Mouse (Mus musculus) forebrain, embryonic 13.5 days (tissue): ENCODE results near the gene Pgam1. TPM values are rescaled to one million over a fixed set of nuclear protein-coding genes. Genes with fewer than 3 reads are reported as not detected.
"Not testable (repeated sequence)": the region's sequence is repeated elsewhere in the genome, so short reads cannot be mapped to it uniquely, and the experiment has no call there.

Experiments
- ATAC-seq: fragments of 200-750 bp; cut with Nextera tagmentation; 2 replicates; pipeline ENCODE4 v1.8.0; 2017
- H3K27ac ChIP-seq: fragments of 300-500 bp; sonication (generic); 2 replicates; pipeline ENCODE4 v1.5.1; 2015; ENCODE audit warnings: inconsistent platforms, mild to moderate bottlenecking, moderate library complexity
- H3K27me3 ChIP-seq: fragments of 300-500 bp; sonication (generic); 2 replicates; pipeline ENCODE4 v1.6.1; 2015; ENCODE audit warnings: mild to moderate bottlenecking, inconsistent platforms
- H3K36me3 ChIP-seq: fragments of 300-500 bp; sonication (generic); 2 replicates; pipeline ENCODE4 v1.6.1; 2015; ENCODE audit warnings: mild to moderate bottlenecking, inconsistent platforms; ENCODE audit not compliant: poor library complexity, severe bottlenecking
- H3K4me1 ChIP-seq: fragments of 300-500 bp; sonication (generic); 2 replicates; pipeline ENCODE4 v1.6.1; 2015; ENCODE audit warnings: inconsistent platforms
- H3K4me2 ChIP-seq: fragments of 300-500 bp; sonication (generic); 2 replicates; pipeline ENCODE4 v1.6.1; 2015; ENCODE audit warnings: inconsistent platforms, mild to moderate bottlenecking, moderate library complexity
- H3K4me3 ChIP-seq: fragments of 300-500 bp; sonication (generic); 2 replicates; pipeline ENCODE4 v1.5.1; 2015; ENCODE audit warnings: mild to moderate bottlenecking, inconsistent platforms
- H3K9ac ChIP-seq: fragments of 300-500 bp; sonication (generic); 2 replicates; pipeline ENCODE4 v1.6.1; 2015; ENCODE audit warnings: mild to moderate bottlenecking, inconsistent platforms
- H3K9me3 ChIP-seq: fragments of 300-500 bp; sonication (generic); replicated peaks from 2 replicates; pipeline ENCODE4 v1.6.1; 2016; ENCODE audit warnings: inconsistent platforms
- WGBS: fragments of 180-500 bp; shearing (Covaris S2); methylation state at CpG from one replicate; pipeline ENCODE4 v1.1.7; 2015; 5-methylcytosine and 5-hydroxymethylcytosine counted together
- polyA plus RNA-seq: library from polyadenylated mRNA; unstranded; fragments of >200 nt; fragmentation: Nextera tagmentation; extraction: Ambion mirVana; gene quantifications from 2 replicates; pipeline ENCODE4 v1.2.1, GENCODE M21; 2015

Pgam1 gene
- 505 and 567 TPM in 2 replicates for polyA plus RNA-seq

GRCm38 (mm10) chr19:41911178-41912073, at the start of gene Pgam1:
Pgam1 (plus strand) TSS chr19:41911923.
- H3K36me3 ChIP-seq: peaks cover 11% of the 10 kb centered on the region
- no peaks in the 10 kb centered on the region for H3K9me3 ChIP-seq
- H3K27me3 ChIP-seq: no peaks in the 10 kb centered on the region
- ATAC-seq: peak; percentile 96
- peak within 1 kb of the TSS; percentile 80 for H3K27ac ChIP-seq
- 6% methylated on average over 53 of the region's 54 CpGs for WGBS
- H3K4me2 ChIP-seq: peak within 1 kb of the TSS; percentile 96
- H3K9ac ChIP-seq: peak within 1 kb of the TSS; percentile 89
- peaks cover 20% of the 10 kb centered on the region for H3K4me1 ChIP-seq
- H3K4me3 ChIP-seq: peak within 1 kb of the TSS; percentile 97

- no peaks in the 10 kb centered on the region for H3K27me3 ChIP-seq
- H3K9ac ChIP-seq: no peak overlapping the region
- H3K4me1 ChIP-seq: no peaks in the 10 kb centered on the region
- 90% methylated on average over 8 of the region's 8 CpGs for WGBS
- no peak overlapping the region for H3K27ac ChIP-seq
- H3K36me3 ChIP-seq: peaks cover 96% of the 10 kb centered on the region
- no peak overlapping the region for H3K4me3 ChIP-seq
- no peak for ATAC-seq
- H3K9me3 ChIP-seq: no peaks in the 10 kb centered on the region
- H3K4me2 ChIP-seq: no peak overlapping the region
Measured at GRCm38 (mm10) chr19:41866707-41867106, 45.0 kb upstream of the Pgam1 start.

DNA sequence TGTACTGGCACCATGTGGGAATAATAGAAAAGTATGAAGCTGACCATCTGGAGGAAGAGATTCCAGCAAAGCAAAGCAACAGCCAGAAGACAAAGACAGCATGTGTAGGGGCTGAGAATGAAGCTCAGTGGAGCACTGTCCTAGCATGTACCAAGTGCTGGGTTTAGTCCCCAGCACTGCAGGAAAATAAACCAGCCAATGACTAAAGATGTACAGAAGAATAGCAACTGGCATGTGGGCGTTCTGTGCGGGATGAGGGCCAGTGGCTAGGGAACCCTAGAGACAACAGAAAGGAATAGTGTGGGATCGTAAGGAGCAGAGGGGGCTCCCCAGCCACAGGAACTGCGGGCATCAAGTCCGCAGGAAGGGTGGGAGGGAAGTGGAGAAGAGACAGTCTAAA, 42.4 kb upstream of the Pgam1 start:
- no peak overlapping the region for H3K4me2 ChIP-seq
- no peak overlapping the region for H3K4me3 ChIP-seq
- H3K27me3 ChIP-seq: no peaks in the 10 kb centered on the region
- no peaks in the 10 kb centered on the region for H3K9me3 ChIP-seq
- no peak overlapping the region for H3K27ac ChIP-seq
- 95% methylated on average over 5 of the region's 5 CpGs for WGBS
- H3K9ac ChIP-seq: no peak overlapping the region
- no peak for ATAC-seq
- peaks cover 96% of the 10 kb centered on the region for H3K36me3 ChIP-seq
- H3K4me1 ChIP-seq: no peaks in the 10 kb centered on the region

DNA sequence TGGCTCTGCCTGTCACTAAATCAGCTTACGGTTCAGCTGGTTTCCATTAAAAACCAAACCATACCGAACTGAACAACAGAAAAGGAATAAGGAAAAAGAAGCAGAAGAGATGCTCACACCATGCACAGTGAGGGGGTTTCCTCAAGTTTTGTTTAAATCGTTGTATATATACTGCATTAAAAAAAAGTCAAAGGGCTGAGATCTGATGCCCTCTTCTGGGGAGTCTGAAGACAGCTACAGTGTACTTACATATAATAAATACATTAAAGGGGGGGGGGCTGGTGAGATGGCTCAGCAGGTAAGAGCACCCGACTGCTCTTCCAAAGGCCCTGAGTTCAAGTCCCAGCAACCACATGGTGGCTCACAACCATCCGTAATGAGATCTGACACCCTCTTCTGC, 41.8 kb upstream of the Pgam1 start:
- H3K4me2 ChIP-seq, H3K9ac ChIP-seq, H3K4me1 ChIP-seq, H3K4me3 ChIP-seq, H3K27me3 ChIP-seq, H3K9me3 ChIP-seq, H3K27ac ChIP-seq, ATAC-seq: not testable (repeated sequence)
- 92% methylated on average over 5 of the region's 5 CpGs for WGBS
- peaks cover 97% of the 10 kb centered on the region for H3K36me3 ChIP-seq

- Histone ChIP-seq H3K4me3 (no peak overlapping the region), H3K9ac (no peak overlapping the region), H3K4me1 (no peaks in the 10 kb centered on the region), H3K9me3 (no peaks in the 10 kb centered on the region), H3K36me3 (peaks cover 97% of the 10 kb centered on the region), H3K27ac (no peak overlapping the region), H3K27me3 (no peaks in the 10 kb centered on the region), H3K4me2 (no peak overlapping the region)
- WGBS: 94% methylated on average over 2 of the region's 2 CpGs
- ATAC-seq: no peak
Measured at GRCm38 (mm10) chr19:41872285-41872684, 39.4 kb upstream of the Pgam1 start.

DNA sequence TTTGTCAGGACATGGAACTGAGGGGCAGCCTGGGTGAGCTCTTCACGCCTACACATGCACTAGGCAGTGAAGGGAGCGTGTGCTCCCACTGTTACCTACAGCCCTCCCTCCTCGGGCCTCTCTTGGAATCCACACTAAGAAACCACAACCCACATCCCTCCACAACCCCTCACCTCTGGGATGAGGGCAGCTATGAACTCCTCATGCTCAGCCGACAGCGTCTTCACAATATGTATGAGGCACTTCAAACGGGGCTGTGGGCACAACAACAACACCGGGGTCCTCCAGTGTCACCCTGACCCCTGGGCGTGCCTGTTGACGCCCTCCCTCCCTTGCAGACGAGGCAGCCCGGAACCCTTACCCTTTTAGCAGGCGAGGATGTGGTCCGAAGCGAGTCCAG, 37.4 kb upstream of the Pgam1 start:
- no peak overlapping the region for H3K4me2 ChIP-seq
- 90% methylated on average over 14 of the region's 14 CpGs for WGBS
- no peak overlapping the region for H3K27ac ChIP-seq
- ATAC-seq: no peak
- no peak overlapping the region for H3K4me3 ChIP-seq
- peaks cover 89% of the 10 kb centered on the region for H3K36me3 ChIP-seq
- no peaks in the 10 kb centered on the region for H3K27me3 ChIP-seq
- no peaks in the 10 kb centered on the region for H3K4me1 ChIP-seq
- H3K9ac ChIP-seq: no peak overlapping the region
- H3K9me3 ChIP-seq: no peaks in the 10 kb centered on the region

GRCm38 (mm10) chr19:41881842-41882241, 29.9 kb upstream of the Pgam1 start:
- no peak for ATAC-seq
- Histone ChIP-seq H3K9ac (no peak overlapping the region), H3K36me3 (peaks cover 80% of the 10 kb centered on the region), H3K4me1 (no peaks in the 10 kb centered on the region), H3K4me2 (no peak overlapping the region), H3K27ac (no peak overlapping the region), H3K4me3 (no peak overlapping the region), H3K27me3 (no peaks in the 10 kb centered on the region), H3K9me3 (no peaks in the 10 kb centered on the region)
- 97% methylated on average over 4 of the region's 4 CpGs for WGBS

- Histone ChIP-seq H3K36me3 (peaks cover 89% of the 10 kb centered on the region), H3K27ac (no peak overlapping the region), H3K4me2 (no peak overlapping the region), H3K9me3 (no peaks in the 10 kb centered on the region), H3K4me1 (no peaks in the 10 kb centered on the region), H3K27me3 (no peaks in the 10 kb centered on the region), H3K4me3 (no peak overlapping the region), H3K9ac (no peak overlapping the region)
- ATAC-seq: no peak
- WGBS: 93% methylated on average over 9 of the region's 9 CpGs
Measured at GRCm38 (mm10) chr19:41883882-41884281, 27.8 kb upstream of the Pgam1 start.

DNA sequence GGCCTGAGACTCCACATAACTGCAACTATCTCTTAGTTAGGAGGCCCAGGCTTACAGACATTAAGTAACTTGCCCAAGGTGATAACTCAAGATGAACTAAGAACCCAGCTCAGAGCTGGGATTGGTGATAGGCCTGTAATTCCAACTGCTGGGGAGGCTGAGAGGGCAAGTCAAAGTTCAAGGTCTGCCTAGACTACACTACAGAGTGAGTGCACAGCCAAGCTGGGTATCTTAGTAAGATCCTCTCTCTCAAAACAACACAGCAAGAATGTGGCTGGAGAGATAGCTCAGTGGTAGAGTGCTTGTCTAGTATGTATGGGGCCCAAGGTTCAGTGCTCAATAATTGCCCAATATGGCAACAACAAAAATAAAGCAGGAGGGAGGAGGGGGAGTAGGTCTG, 23.5 kb upstream of the Pgam1 start:
- H3K4me2 ChIP-seq: no peak overlapping the region
- H3K9ac ChIP-seq: no peak overlapping the region
- H3K9me3 ChIP-seq: no peaks in the 10 kb centered on the region
- no peak for ATAC-seq
- H3K36me3 ChIP-seq: peaks cover 75% of the 10 kb centered on the region
- H3K4me3 ChIP-seq: no peak overlapping the region
- H3K27me3 ChIP-seq: no peaks in the 10 kb centered on the region
- no peaks in the 10 kb centered on the region for H3K4me1 ChIP-seq
- no peak overlapping the region for H3K27ac ChIP-seq

- Histone ChIP-seq H3K9me3 (no peaks in the 10 kb centered on the region), H3K36me3 (peaks cover 14% of the 10 kb centered on the region), H3K4me1 (peaks cover 18% of the 10 kb centered on the region), H3K9ac (peak overlapping the region; percentile 68), H3K4me2 (peak overlapping the region; percentile 83), H3K27me3 (no peaks in the 10 kb centered on the region), H3K4me3 (peak overlapping the region; percentile 91), H3K27ac (no peak overlapping the region)
- no peak for ATAC-seq
- WGBS: 54% methylated on average over 7 of the region's 7 CpGs
Measured at GRCm38 (mm10) chr19:41894959-41895358, 16.8 kb upstream of the Pgam1 start.

- Histone ChIP-seq H3K4me1 (peaks cover 18% of the 10 kb centered on the region), H3K9ac (peak within 1 kb of the TSS; percentile 68), H3K36me3 (peaks cover 7% of the 10 kb centered on the region), H3K4me2 (peak within 1 kb of the TSS; percentile 83), H3K27ac (no peak within 1 kb of the TSS), H3K27me3 (no peaks in the 10 kb centered on the region), H3K9me3 (no peaks in the 10 kb centered on the region), H3K4me3 (peak within 1 kb of the TSS; percentile 91)
- 2% methylated on average over 46 of the region's 46 CpGs for WGBS
- ATAC-seq: peak; percentile 99
Measured at GRCm38 (mm10) chr19:41895460-41896318, 16.0 kb upstream of the Pgam1 start, which contains the start of gene Rrp12. Rrp12 (minus strand) TSS chr19:41896173.

DNA sequence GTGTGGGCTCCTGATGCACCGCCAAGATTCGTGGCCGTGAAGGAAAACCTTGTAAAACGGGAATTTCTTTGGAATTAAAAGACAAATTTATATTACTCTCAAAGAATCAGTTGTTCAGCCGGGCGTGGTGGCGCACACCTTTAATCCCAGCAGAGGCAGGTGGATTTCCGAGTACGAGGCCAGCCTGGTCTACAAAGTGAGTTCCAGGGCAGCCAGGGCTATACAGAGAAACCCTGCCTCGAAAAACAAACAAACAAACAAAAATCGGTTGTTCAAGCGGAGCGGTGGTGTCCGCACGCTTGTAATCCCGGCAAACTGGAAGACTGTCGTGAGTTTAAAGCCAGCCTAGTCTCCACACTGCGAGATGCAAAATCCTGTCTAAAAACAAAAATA, 15.4 kb upstream of the Pgam1 start:
- H3K9me3 ChIP-seq: no peaks in the 10 kb centered on the region
- peak; percentile 34; the same call in 1 of the 2 replicates for ATAC-seq
- H3K36me3 ChIP-seq: peaks cover under 1% of the 10 kb centered on the region; the same call in 1 of the 2 replicates
- H3K4me1 ChIP-seq: peaks cover 18% of the 10 kb centered on the region
- peak overlapping the region; percentile 61 for H3K9ac ChIP-seq
- no peak overlapping the region for H3K27ac ChIP-seq
- H3K27me3 ChIP-seq: no peaks in the 10 kb centered on the region
- H3K4me2 ChIP-seq: peak overlapping the region; percentile 83
- H3K4me3 ChIP-seq: peak overlapping the region; percentile 91
- 20% methylated on average over 18 of the region's 18 CpGs for WGBS
